Mouse (Mus musculus): ENCODE measurements around the gene Tmcc3. TPM values are rescaled to one million over a fixed set of nuclear protein-coding genes. Genes with fewer than 3 reads are reported as not detected.

Tmcc3 gene
- polyA plus RNA-seq, 1 experiment = 0.01 TPM

DNA sequence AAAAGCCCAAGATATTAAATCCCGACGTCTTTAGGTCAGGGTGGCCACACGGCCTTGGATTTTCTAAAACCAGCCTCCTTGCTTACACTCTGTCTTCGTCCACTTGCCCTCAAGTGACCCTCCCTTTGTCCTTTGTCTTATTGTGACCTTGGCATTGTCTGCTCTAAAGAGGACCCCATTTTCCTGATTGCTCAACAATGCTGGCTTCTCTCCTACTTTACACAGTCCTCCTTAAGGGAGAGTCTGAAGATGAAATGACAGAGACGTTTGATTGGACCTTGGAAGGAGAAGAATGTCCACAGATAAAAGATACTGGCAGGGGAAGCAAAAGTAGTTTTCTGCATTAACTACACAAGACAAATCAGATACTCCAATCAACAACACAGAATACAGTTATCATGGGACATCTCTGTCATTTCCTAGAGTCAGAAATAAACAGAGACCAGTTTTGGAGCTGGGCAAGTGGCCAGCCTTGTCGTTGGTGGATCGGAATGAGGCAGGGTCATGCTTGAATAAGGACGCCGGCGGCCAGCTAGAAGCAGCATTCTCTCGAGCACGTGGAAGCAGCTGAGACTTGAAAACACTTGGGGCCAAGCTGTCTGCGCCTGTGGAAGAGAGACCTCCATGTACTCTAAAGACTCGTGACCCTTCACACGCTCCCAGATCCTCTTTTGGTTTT is 150.8 kb downstream of the Tmcc3 start:
- TF ChIP-seq TAL1 (IDR thresholded peaks at IDR 0.05; ENCODE audit: low read length) (no peak), GATA1 (IDR thresholded peaks at IDR 0.05; ENCODE audit: low read length) (no peak)
- Histone ChIP-seq H3K4me1 (ENCODE audit: control insufficient read depth) (no peaks in the 10 kb centered on the region), H3K27me3 (ENCODE audit: control insufficient read depth) (no peaks in the 10 kb centered on the region), H3K4me3 (replicated peaks) (no peak overlapping the region), H3K9me3 (ENCODE audit: control insufficient read depth, low read length) (no peaks in the 10 kb centered on the region), H3K36me3 (ENCODE audit: control insufficient read depth) (no peaks in the 10 kb centered on the region)

DNA sequence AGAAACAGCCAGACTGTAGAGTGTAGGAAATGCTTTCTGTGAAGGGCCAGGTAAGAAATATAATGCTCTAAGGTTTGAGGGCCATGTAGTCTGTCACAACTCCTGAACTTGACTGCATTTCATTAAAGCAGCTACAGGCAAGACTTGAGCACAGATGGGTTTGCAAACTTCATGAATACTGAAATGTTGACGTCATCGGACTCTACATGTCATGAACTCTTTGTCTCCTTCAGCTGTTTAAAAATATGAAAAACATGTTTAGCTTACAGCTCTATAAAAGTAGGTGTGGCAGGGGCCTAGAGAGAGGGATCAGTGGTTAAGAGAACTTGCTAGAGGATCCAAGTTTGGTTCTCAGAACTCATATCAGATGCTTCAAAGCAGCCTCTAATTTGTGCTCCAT is 151.7 kb downstream of the Tmcc3 start:
- no peaks in the 10 kb centered on the region for H3K9me3 ChIP-seq (ENCODE audit: control insufficient read depth, low read length)
- no peaks in the 10 kb centered on the region for H3K4me1 ChIP-seq (ENCODE audit: control insufficient read depth)
- H3K4me3 ChIP-seq (replicated peaks) = no peak overlapping the region
- no peaks in the 10 kb centered on the region for H3K27me3 ChIP-seq (ENCODE audit: control insufficient read depth)
- TF ChIP-seq GATA1 (IDR thresholded peaks at IDR 0.05; ENCODE audit: low read length) (no peak), TAL1 (IDR thresholded peaks at IDR 0.05; ENCODE audit: low read length) (no peak)
- no peaks in the 10 kb centered on the region for H3K36me3 ChIP-seq (ENCODE audit: control insufficient read depth)

GRCm38 (mm10) chr10:94465646-94466045 is 153.9 kb downstream of the Tmcc3 start:
- Histone ChIP-seq H3K4me3 (replicated peaks) (no peak overlapping the region), H3K4me1 (ENCODE audit: control insufficient read depth) (no peaks in the 10 kb centered on the region), H3K36me3 (ENCODE audit: control insufficient read depth) (no peaks in the 10 kb centered on the region), H3K9me3 (ENCODE audit: control insufficient read depth, low read length) (no peaks in the 10 kb centered on the region), H3K27me3 (ENCODE audit: control insufficient read depth) (no peaks in the 10 kb centered on the region)
- TF ChIP-seq GATA1 (IDR thresholded peaks at IDR 0.05; ENCODE audit: low read length) = no peak
- no peak for TF ChIP-seq TAL1 (IDR thresholded peaks at IDR 0.05; ENCODE audit: low read length)

- H3K27me3 ChIP-seq (ENCODE audit: control insufficient read depth) = no peaks in the 10 kb centered on the region
- TF ChIP-seq GATA1 (IDR thresholded peaks at IDR 0.05; ENCODE audit: low read length) = no peak
- TF ChIP-seq TAL1 (IDR thresholded peaks at IDR 0.05; ENCODE audit: low read length) = no peak
- no peaks in the 10 kb centered on the region for H3K9me3 ChIP-seq (ENCODE audit: control insufficient read depth, low read length)
- H3K4me1 ChIP-seq (ENCODE audit: control insufficient read depth) = no peaks in the 10 kb centered on the region
- H3K4me3 ChIP-seq (replicated peaks) = no peak overlapping the region
- no peaks in the 10 kb centered on the region for H3K36me3 ChIP-seq (ENCODE audit: control insufficient read depth)
These were observed 154.6 kb downstream of the Tmcc3 start for GRCm38 (mm10) chr10:94466313-94466712.

DNA sequence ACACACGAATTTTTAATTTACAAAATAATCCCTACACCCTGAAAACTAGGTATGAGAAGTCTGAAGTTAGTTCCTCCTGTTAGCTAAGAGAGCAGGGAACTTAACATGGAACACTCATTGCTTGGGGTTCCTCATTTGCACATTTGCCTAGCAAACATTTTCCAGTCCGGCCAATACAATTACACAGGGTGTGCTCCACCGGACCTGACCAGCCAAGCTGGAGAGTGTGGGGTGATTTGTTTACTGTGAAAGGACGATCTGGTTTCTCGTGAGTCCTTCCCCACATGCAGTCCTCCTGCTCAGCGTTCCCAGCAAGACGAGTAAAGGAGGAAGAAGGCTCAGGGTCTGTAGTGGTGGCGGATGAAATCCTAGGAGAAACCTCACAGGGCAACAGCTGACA is 159.7 kb downstream of the Tmcc3 start:
- no peak overlapping the region for H3K4me3 ChIP-seq (replicated peaks)
- no peaks in the 10 kb centered on the region for H3K4me1 ChIP-seq (ENCODE audit: control insufficient read depth)

GRCm38 (mm10) chr10:94473501-94473900 is 161.8 kb downstream of the Tmcc3 start:
- Histone ChIP-seq H3K36me3 (ENCODE audit: control insufficient read depth) (no peaks in the 10 kb centered on the region), H3K9me3 (ENCODE audit: control insufficient read depth, low read length) (no peaks in the 10 kb centered on the region), H3K4me3 (replicated peaks) (no peak overlapping the region), H3K27me3 (ENCODE audit: control insufficient read depth) (no peaks in the 10 kb centered on the region), H3K4me1 (ENCODE audit: control insufficient read depth) (no peaks in the 10 kb centered on the region)
- TF ChIP-seq TAL1 (IDR thresholded peaks at IDR 0.05; ENCODE audit: low read length) = no peak
- no peak for TF ChIP-seq GATA1 (IDR thresholded peaks at IDR 0.05; ENCODE audit: low read length)

More for the DNA sequence above, 159.7 kb downstream of the Tmcc3 start:
- TF ChIP-seq TAL1 (IDR thresholded peaks at IDR 0.05; ENCODE audit: low read length) (no peak), GATA1 (IDR thresholded peaks at IDR 0.05; ENCODE audit: low read length) (no peak)
- no peaks in the 10 kb centered on the region for H3K27me3 ChIP-seq (ENCODE audit: control insufficient read depth)
- no peaks in the 10 kb centered on the region for H3K36me3 ChIP-seq (ENCODE audit: control insufficient read depth)
- no peaks in the 10 kb centered on the region for H3K9me3 ChIP-seq (ENCODE audit: control insufficient read depth, low read length)

GRCm38 (mm10) chr10:94474185-94474584 is 162.4 kb downstream of the Tmcc3 start:
- Histone ChIP-seq H3K4me1 (ENCODE audit: control insufficient read depth) (no peaks in the 10 kb centered on the region), H3K36me3 (ENCODE audit: control insufficient read depth) (no peaks in the 10 kb centered on the region), H3K27me3 (ENCODE audit: control insufficient read depth) (no peaks in the 10 kb centered on the region), H3K9me3 (ENCODE audit: control insufficient read depth, low read length) (no peaks in the 10 kb centered on the region), H3K4me3 (replicated peaks) (no peak overlapping the region)
- TF ChIP-seq TAL1 (IDR thresholded peaks at IDR 0.05; ENCODE audit: low read length) = no peak
- no peak for TF ChIP-seq GATA1 (IDR thresholded peaks at IDR 0.05; ENCODE audit: low read length)

DNA sequence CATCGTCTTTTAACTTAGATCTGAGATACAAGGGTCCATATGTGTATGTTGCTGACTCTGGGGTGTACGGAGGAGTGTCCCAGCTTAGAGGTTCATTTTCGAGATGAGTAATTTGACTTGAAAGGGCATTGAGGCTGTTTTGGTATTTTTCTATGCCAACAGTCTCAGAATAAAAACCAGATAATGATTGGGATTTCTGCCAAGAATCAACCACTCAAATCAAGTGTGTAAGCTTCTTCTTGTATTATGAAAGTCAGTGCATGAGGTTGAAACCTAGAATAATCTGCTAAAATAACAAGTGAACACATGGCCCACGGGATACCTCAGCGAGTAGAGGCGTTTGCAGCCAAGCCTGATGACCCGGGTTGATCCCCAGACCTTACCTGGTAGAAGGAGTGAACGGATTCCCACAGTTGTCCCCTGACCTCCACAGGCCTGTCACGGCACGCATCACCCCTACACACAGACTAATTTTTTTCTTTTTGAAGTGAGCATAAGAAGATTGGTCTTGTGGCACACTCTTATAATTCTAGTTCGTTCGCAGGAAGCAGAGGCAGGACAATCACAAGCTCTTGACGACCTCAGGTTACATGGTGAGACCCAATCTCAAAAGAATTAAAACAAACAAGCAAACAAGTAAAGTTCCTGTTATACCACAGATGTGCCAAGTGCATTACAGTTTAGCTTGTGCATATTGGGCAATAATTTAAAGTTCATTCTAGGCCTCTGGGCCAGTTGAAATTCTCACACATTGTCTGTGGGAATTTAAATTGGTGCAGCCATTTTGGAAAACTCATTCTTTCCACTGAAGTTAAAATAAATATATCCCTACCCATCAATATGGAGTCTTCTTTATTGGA is 165.8 kb downstream of the Tmcc3 start:
- H3K4me3 ChIP-seq (replicated peaks) = no peak overlapping the region
- H3K9me3 ChIP-seq (ENCODE audit: control insufficient read depth, low read length) = peaks cover 10% of the 10 kb centered on the region
- no peak for TF ChIP-seq GATA1 (IDR thresholded peaks at IDR 0.05; ENCODE audit: low read length)
- TF ChIP-seq TAL1 (IDR thresholded peaks at IDR 0.05; ENCODE audit: low read length) = no peak
- no peaks in the 10 kb centered on the region for H3K36me3 ChIP-seq (ENCODE audit: control insufficient read depth)
- H3K4me1 ChIP-seq (ENCODE audit: control insufficient read depth) = no peaks in the 10 kb centered on the region
- H3K27me3 ChIP-seq (ENCODE audit: control insufficient read depth) = no peaks in the 10 kb centered on the region

- Histone ChIP-seq H3K4me1 (ENCODE audit: control insufficient read depth) (no peaks in the 10 kb centered on the region), H3K4me3 (replicated peaks) (no peak overlapping the region), H3K36me3 (ENCODE audit: control insufficient read depth) (no peaks in the 10 kb centered on the region), H3K9me3 (ENCODE audit: control insufficient read depth, low read length) (peaks cover 15% of the 10 kb centered on the region), H3K27me3 (ENCODE audit: control insufficient read depth) (no peaks in the 10 kb centered on the region)
- TF ChIP-seq TAL1 (IDR thresholded peaks at IDR 0.05; ENCODE audit: low read length) = no peak
- no peak for TF ChIP-seq GATA1 (IDR thresholded peaks at IDR 0.05; ENCODE audit: low read length)
These were observed 167.9 kb downstream of the Tmcc3 start for GRCm38 (mm10) chr10:94479646-94480045.

All from erythroblast, embryonic 14.5 days (primary cell).